Mouse (Mus musculus) stomach, embryonic 14.5 days (tissue): ENCODE results near the gene Fyn. TPM values are rescaled to one million over a fixed set of nuclear protein-coding genes. Genes with fewer than 3 reads are reported as not detected.

Source experiments
- ATAC-seq: fragments of 200-750 bp; cut with Nextera tagmentation; 2 replicates; pipeline ENCODE4 v1.8.0; 2017; ENCODE audit warnings: low read depth, moderate TSS enrichment; ENCODE audit not compliant: insufficient number of reproducible peaks, insufficient read depth, low FRiP score
- H3K27ac ChIP-seq: fragments of 300-500 bp; sonication (generic); 2 replicates; pipeline ENCODE4 v1.5.1; 2014; ENCODE audit warnings: mild to moderate bottlenecking, low read length, moderate library complexity, mixed read lengths
- H3K27me3 ChIP-seq: fragments of 300-500 bp; sonication (generic); 2 replicates; pipeline ENCODE4 v1.6.1; 2014; ENCODE audit warnings: low read length, control low read depth, mixed read lengths; ENCODE audit not compliant: control insufficient read depth, insufficient read depth
- H3K36me3 ChIP-seq: fragments of 300-500 bp; sonication (generic); 2 replicates; pipeline ENCODE4 v1.6.1; 2014; ENCODE audit warnings: mild to moderate bottlenecking, control low read depth, low read length, moderate library complexity, mixed read lengths; ENCODE audit not compliant: control insufficient read depth, insufficient read depth
- H3K4me1 ChIP-seq: fragments of 300-500 bp; sonication (generic); 2 replicates; pipeline ENCODE4 v1.6.1; 2014; ENCODE audit warnings: low read length, control low read depth, mixed read lengths; ENCODE audit not compliant: control insufficient read depth, insufficient read depth
- H3K4me2 ChIP-seq: fragments of 300-500 bp; sonication (generic); replicated peaks from 2 replicates; pipeline ENCODE4 v1.6.1; 2014; ENCODE audit warnings: low read depth, low read length, control low read depth
- H3K4me3 ChIP-seq: fragments of 300-500 bp; sonication (generic); 2 replicates; pipeline ENCODE4 v1.5.1; 2014; ENCODE audit warnings: low read depth, low read length, control low read depth
- H3K9ac ChIP-seq: fragments of 300-500 bp; sonication (generic); replicated peaks from 2 replicates; pipeline ENCODE4 v1.6.1; 2014; ENCODE audit warnings: low read depth, mild to moderate bottlenecking, control low read depth, low read length, moderate library complexity, mixed read lengths
- H3K9me3 ChIP-seq: fragments of 300-500 bp; sonication (generic); 2 replicates; pipeline ENCODE4 v1.6.1; 2016; ENCODE audit warnings: low read depth, low read length, control low read depth; ENCODE audit not compliant: control insufficient read depth
- WGBS: fragments of 180-500 bp; shearing (Covaris S2); extraction: QIAGEN DNeasy Blood & Tissue Kit; methylation state at CpG from one replicate; pipeline ENCODE4 v1.1.7; 2014; 5-methylcytosine and 5-hydroxymethylcytosine counted together
- polyA plus RNA-seq: library from polyadenylated mRNA; unstranded; fragments of >200 nt; fragmentation: Nextera tagmentation; extraction: Ambion mirVana; gene quantifications from 2 replicates; pipeline ENCODE4 v1.2.1, GENCODE M21; 2014

Fyn gene
- polyA plus RNA-seq, 1 experiment from 2014 or later = 32.3 TPM

- ATAC-seq = no peak
- Histone ChIP-seq H3K9ac (no peak overlapping the region), H3K27ac (no peak overlapping the region), H3K4me1 (peaks cover 8% of the 10 kb centered on the region), H3K4me2 (no peak overlapping the region), H3K36me3 (no peaks in the 10 kb centered on the region), H3K4me3 (no peak overlapping the region), H3K9me3 (no peaks in the 10 kb centered on the region), H3K27me3 (no peaks in the 10 kb centered on the region)
These were observed 75.3 kb downstream of the Fyn start for GRCm38 (mm10) chr10:39443947-39444346.

GRCm38 (mm10) chr10:39445870-39446269 lies 77.2 kb downstream of the Fyn start:
- H3K36me3 ChIP-seq = no peaks in the 10 kb centered on the region
- no peak overlapping the region for H3K9ac ChIP-seq
- no peak overlapping the region for H3K4me2 ChIP-seq
- no peaks in the 10 kb centered on the region for H3K27me3 ChIP-seq
- WGBS = 81% methylated on average over 11 of the region's 11 CpGs
- H3K27ac ChIP-seq = no peak overlapping the region
- peaks cover 8% of the 10 kb centered on the region for H3K4me1 ChIP-seq
- no peak overlapping the region for H3K4me3 ChIP-seq
- H3K9me3 ChIP-seq = no peaks in the 10 kb centered on the region
- ATAC-seq = no peak

- WGBS = 91% methylated on average over 5 of the region's 5 CpGs
- no peak overlapping the region for H3K27ac ChIP-seq
- H3K9ac ChIP-seq = no peak overlapping the region
- no peaks in the 10 kb centered on the region for H3K27me3 ChIP-seq
- H3K36me3 ChIP-seq = no peaks in the 10 kb centered on the region
- no peak overlapping the region for H3K4me2 ChIP-seq
- H3K4me1 ChIP-seq = peaks cover 8% of the 10 kb centered on the region
- H3K9me3 ChIP-seq = no peaks in the 10 kb centered on the region
- no peak for ATAC-seq
- no peak overlapping the region for H3K4me3 ChIP-seq
These were observed 78.1 kb downstream of the Fyn start for GRCm38 (mm10) chr10:39446706-39447105.

- no peaks in the 10 kb centered on the region for H3K4me1 ChIP-seq
- H3K9me3 ChIP-seq = no peaks in the 10 kb centered on the region
- H3K4me2 ChIP-seq = no peak overlapping the region
- peak; percentile 34; the same call in 1 of the 2 replicates for ATAC-seq
- H3K27ac ChIP-seq = no peak overlapping the region
- 57% methylated on average over 4 of the region's 4 CpGs for WGBS
- no peak overlapping the region for H3K4me3 ChIP-seq
- no peaks in the 10 kb centered on the region for H3K27me3 ChIP-seq
- no peak overlapping the region for H3K9ac ChIP-seq
- H3K36me3 ChIP-seq = no peaks in the 10 kb centered on the region
These were observed 80.5 kb downstream of the Fyn start for GRCm38 (mm10) chr10:39449179-39449578.

- Histone ChIP-seq H3K36me3 (no peaks in the 10 kb centered on the region), H3K9ac (no peak overlapping the region), H3K27me3 (no peaks in the 10 kb centered on the region), H3K4me1 (no peaks in the 10 kb centered on the region), H3K9me3 (no peaks in the 10 kb centered on the region), H3K27ac (peak overlapping the region; percentile 24; the same call in 1 of the 2 replicates), H3K4me2 (no peak overlapping the region), H3K4me3 (no peak overlapping the region)
- 60% methylated on average over 8 of the region's 8 CpGs for WGBS
- no peak for ATAC-seq
These were observed 81.7 kb downstream of the Fyn start for GRCm38 (mm10) chr10:39450356-39450755.

- Histone ChIP-seq H3K9ac (no peak overlapping the region), H3K9me3 (no peaks in the 10 kb centered on the region), H3K27me3 (no peaks in the 10 kb centered on the region), H3K36me3 (no peaks in the 10 kb centered on the region), H3K4me3 (no peak overlapping the region), H3K4me1 (no peaks in the 10 kb centered on the region), H3K4me2 (no peak overlapping the region), H3K27ac (no peak overlapping the region)
- 62% methylated on average over 6 of the region's 6 CpGs for WGBS
- no peak; the same call in 1 of the 2 replicates for ATAC-seq
These were observed 82.4 kb downstream of the Fyn start for GRCm38 (mm10) chr10:39451065-39451464.

GRCm38 (mm10) chr10:39451918-39452624 lies 83.4 kb downstream of the Fyn start:
- no peaks in the 10 kb centered on the region for H3K36me3 ChIP-seq
- no peak overlapping the region for H3K9ac ChIP-seq
- H3K4me1 ChIP-seq = no peaks in the 10 kb centered on the region
- no peaks in the 10 kb centered on the region for H3K27me3 ChIP-seq
- no peak overlapping the region for H3K4me2 ChIP-seq
- H3K9me3 ChIP-seq = no peaks in the 10 kb centered on the region
- no peak for ATAC-seq
- 79% methylated on average over 8 of the region's 8 CpGs for WGBS
- H3K27ac ChIP-seq = no peak overlapping the region
- no peak overlapping the region for H3K4me3 ChIP-seq

GRCm38 (mm10) chr10:39455344-39455743 lies 86.7 kb downstream of the Fyn start:
- no peak overlapping the region for H3K27ac ChIP-seq
- WGBS = 50% methylated on average over 4 of the region's 4 CpGs
- H3K4me1 ChIP-seq = peaks cover 25% of the 10 kb centered on the region; the same call in 1 of the 2 replicates
- no peak for ATAC-seq
- no peak overlapping the region for H3K4me2 ChIP-seq
- no peak overlapping the region for H3K9ac ChIP-seq
- no peaks in the 10 kb centered on the region for H3K27me3 ChIP-seq
- no peak overlapping the region for H3K4me3 ChIP-seq
- no peaks in the 10 kb centered on the region for H3K36me3 ChIP-seq
- H3K9me3 ChIP-seq = no peaks in the 10 kb centered on the region
